Mouse (Mus musculus) cerebellum, adult 11-12 months (tissue): ENCODE results near the gene Osbpl9.

Experiments
- DNase-seq: peaks from one replicate; pipeline ENCODE4 v3.0.0; 2022

Osbpl9 gene

GRCm38 (mm10) chr4:109025061-109025460 lies 177.0 kb downstream of the Osbpl9 start:
- DNase-seq: no peak

GRCm38 (mm10) chr4:109021976-109022375 lies 180.1 kb downstream of the Osbpl9 start:
- DNase-seq: no peak

GRCm38 (mm10) chr4:109019301-109019700 lies 182.8 kb downstream of the Osbpl9 start:
- no peak for DNase-seq

- DNase-seq: peak; percentile 20
These were observed 184.6 kb downstream of the Osbpl9 start for GRCm38 (mm10) chr4:109017441-109017840.

GRCm38 (mm10) chr4:109014091-109014490 lies 188.0 kb downstream of the Osbpl9 start:
- DNase-seq: no peak
